Mouse (Mus musculus) urinary bladder, postnatal 4 days (tissue): ENCODE measurements around the gene Ppp4r3b.

Experiments used
- DNase-seq, 2 experiments: peaks; one replicate each; pipeline ENCODE4 v3.0.0; 2021 to 2022; ENCODE audit warnings: low spot score in 2 of 2

Ppp4r3b gene

GRCm38 (mm10) chr11:29172563-29173124, at the start of gene Ppp4r3b:
Ppp4r3b (plus strand) TSS chr11:29172890.
- DNase-seq, result peak; percentile 97 to 98

GRCm38 (mm10) chr11:29129862-29130384, 42.8 kb upstream of the Ppp4r3b start:
- no peak for DNase-seq

- DNase-seq, result peak; percentile 86 to 90
Measured at GRCm38 (mm10) chr11:29130385-29131355, 42.0 kb upstream of the Ppp4r3b start, which contains the start of gene Pnpt1. Pnpt1 (plus strand) TSS chr11:29130744.

GRCm38 (mm10) chr11:29140671-29141070, 32.0 kb upstream of the Ppp4r3b start:
- DNase-seq, result no peak

GRCm38 (mm10) chr11:29148901-29149300, 23.8 kb upstream of the Ppp4r3b start:
- DNase-seq, result no peak

GRCm38 (mm10) chr11:29163569-29163968, 9.1 kb upstream of the Ppp4r3b start:
- no peak for DNase-seq

GRCm38 (mm10) chr11:29171959-29172391, 715 bp upstream of the Ppp4r3b start:
- DNase-seq, result peak; percentile 30 to 58

- peak; percentile 45 to 65 for DNase-seq
Measured at GRCm38 (mm10) chr11:29173125-29173631, 488 bp downstream of the Ppp4r3b start.

GRCm38 (mm10) chr11:29173706-29174436, 1.2 kb downstream of the Ppp4r3b start:
- DNase-seq, result no peak

GRCm38 (mm10) chr11:29179319-29179718, 6.6 kb downstream of the Ppp4r3b start:
- no peak for DNase-seq

GRCm38 (mm10) chr11:29180657-29181056, 8.0 kb downstream of the Ppp4r3b start:
- DNase-seq, result no peak

GRCm38 (mm10) chr11:29181751-29182150, 9.1 kb downstream of the Ppp4r3b start:
- no peak for DNase-seq

- DNase-seq, result no peak
Measured at GRCm38 (mm10) chr11:29188981-29189380, 16.3 kb downstream of the Ppp4r3b start.

- DNase-seq, result no peak
Measured at GRCm38 (mm10) chr11:29203653-29204052, 31.0 kb downstream of the Ppp4r3b start.

GRCm38 (mm10) chr11:29209774-29210173, 37.1 kb downstream of the Ppp4r3b start:
- DNase-seq, result no peak

GRCm38 (mm10) chr11:29216196-29216595, 43.5 kb downstream of the Ppp4r3b start:
- no peak for DNase-seq

GRCm38 (mm10) chr11:29219055-29219454, 46.4 kb downstream of the Ppp4r3b start:
- DNase-seq, result no peak

- DNase-seq, result no peak
Measured at GRCm38 (mm10) chr11:29222310-29222709, 49.6 kb downstream of the Ppp4r3b start.

GRCm38 (mm10) chr11:29224754-29225153, 52.1 kb downstream of the Ppp4r3b start:
- DNase-seq, result no peak

GRCm38 (mm10) chr11:29228957-29229356, 56.3 kb downstream of the Ppp4r3b start:
- no peak for DNase-seq

GRCm38 (mm10) chr11:29233569-29233968, 60.9 kb downstream of the Ppp4r3b start:
- no peak for DNase-seq

- no peak for DNase-seq
Measured at GRCm38 (mm10) chr11:29237364-29237763, 64.7 kb downstream of the Ppp4r3b start.
